Mouse (Mus musculus) lung, postnatal 4 days (tissue): ENCODE measurements at regions not wholly inside any gene's neighbourhood (a gene's known extent, or its start where the extent isn't known, plus 50 kb on each side); places are given as distances from the start of the nearest gene placed in this dataset.

ENCODE experiments used
- DNase-seq, 2 experiments: peaks; one replicate each; pipeline ENCODE4 v3.0.0; 2021

- peak in 1 of 2 experiments; percentile 44 for DNase-seq
Observed at GRCm38 (mm10) chr13:59393231-59393938, 191.6 kb downstream of the Agtpbp1 start.

GRCm38 (mm10) chr13:59392828-59393227 is 192.2 kb downstream of the Agtpbp1 start:
- DNase-seq = no peak

- no peak for DNase-seq
Observed at GRCm38 (mm10) chr13:59387627-59388325, 197.3 kb downstream of the Agtpbp1 start.

- no peak for DNase-seq
Observed at GRCm38 (mm10) chr13:59386935-59387540, 198.0 kb downstream of the Agtpbp1 start.

- peak in 1 of 2 experiments; percentile 33 for DNase-seq
Observed at GRCm38 (mm10) chr13:59385824-59386223, 199.2 kb downstream of the Agtpbp1 start.

- DNase-seq = no peak
Observed at GRCm38 (mm10) chr13:59370141-59370816, 214.7 kb downstream of the Agtpbp1 start.

GRCm38 (mm10) chr13:59368550-59369449 is 216.2 kb downstream of the Agtpbp1 start:
- DNase-seq = no peak

- peak; percentile 43 to 64 for DNase-seq
Observed at GRCm38 (mm10) chr13:59365460-59365859, 219.6 kb downstream of the Agtpbp1 start.

GRCm38 (mm10) chr13:59363428-59363827 is 221.6 kb downstream of the Agtpbp1 start:
- no peak for DNase-seq

GRCm38 (mm10) chr13:59361323-59361722 is 223.7 kb downstream of the Agtpbp1 start:
- DNase-seq = no peak

GRCm38 (mm10) chr13:59360026-59360425 is 225.0 kb downstream of the Agtpbp1 start:
- no peak for DNase-seq

- DNase-seq = no peak
Observed at GRCm38 (mm10) chr13:59358421-59358820, 226.6 kb downstream of the Agtpbp1 start.

- no peak for DNase-seq
Observed at GRCm38 (mm10) chr13:59351461-59351860, 233.6 kb downstream of the Agtpbp1 start.

- DNase-seq = no peak
Observed at GRCm38 (mm10) chr13:59350613-59351150, 234.3 kb downstream of the Agtpbp1 start.

GRCm38 (mm10) chr13:59348510-59348909 is 236.5 kb downstream of the Agtpbp1 start:
- DNase-seq = no peak

GRCm38 (mm10) chr13:59341871-59342270 is 243.2 kb downstream of the Agtpbp1 start:
- DNase-seq = peak in 1 of 2 experiments; percentile 22

GRCm38 (mm10) chr13:59338436-59338835 is 246.6 kb downstream of the Agtpbp1 start:
- no peak for DNase-seq

- no peak for DNase-seq
Observed at GRCm38 (mm10) chr13:59323933-59324332, 261.1 kb downstream of the Agtpbp1 start.

GRCm38 (mm10) chr13:59323441-59323840 is 261.6 kb downstream of the Agtpbp1 start:
- peak in 1 of 2 experiments; percentile 8 for DNase-seq

GRCm38 (mm10) chr13:59320261-59320660 is 264.8 kb downstream of the Agtpbp1 start:
- no peak for DNase-seq

GRCm38 (mm10) chr13:59317458-59318005 is 267.5 kb downstream of the Agtpbp1 start:
- no peak for DNase-seq

GRCm38 (mm10) chr13:59315811-59316210 is 269.2 kb downstream of the Agtpbp1 start:
- no peak for DNase-seq
